Mouse (Mus musculus): ENCODE results near the gene Samd4b. TPM values are rescaled to one million over a fixed set of nuclear protein-coding genes. Genes with fewer than 3 reads are reported as not detected.

Gene Samd4b
- total RNA-seq, 1 experiment, result 30.3 TPM

GRCm38 (mm10) chr7:28482854-28483253 is 115.1 kb downstream of the Samd4b start:
- no peak for DNase-seq (ENCODE audit: low read depth, low spot score)
- TF ChIP-seq CHD2 (IDR thresholded peaks at IDR 0.05; ENCODE audit: low read depth, low read length) (no peak), ZC3H11A (IDR thresholded peaks at IDR 0.05; ENCODE audit: borderline replicate concordance, low read depth, low read length) (no peak), ZNF384 (IDR thresholded peaks at IDR 0.05; ENCODE audit: low read depth, low read length) (no peak), MAFK (IDR thresholded peaks at IDR 0.05; ENCODE audit: insufficient read depth, low read depth, low read length) (no peak), HCFC1 (IDR thresholded peaks at IDR 0.05; ENCODE audit: borderline replicate concordance, insufficient read depth, low read length) (no peak)
- in situ Hi-C loops (cut with MboI; ENCODE audit: low sequenced_read_pairs in 2 of 2, unreplicated experiment in 2 of 2), result no loop called here
- Histone ChIP-seq H3K9me3 (ENCODE audit: control insufficient read depth, insufficient read depth, low read depth, low read length) (no peaks in the 10 kb centered on the region), H3K4me1 (ENCODE audit: control insufficient read depth in 2 of 2, insufficient read depth in 2 of 2, low read length in 2 of 2, poor library complexity in 1 of 2) (peaks cover 0 to 15% of the 10 kb centered on the region in 2 experiments; a peak in 2 of 4 replicates), H3K36me3 (ENCODE audit: control insufficient read depth, insufficient read depth, low read length, poor library complexity, severe bottlenecking) (no peaks in the 10 kb centered on the region), H3K9ac (ENCODE audit: insufficient read depth, low read depth, low read length, poor library complexity, severe bottlenecking) (0 out of 2 replicates have a peak overlapping the region, but pooled peaks have one; percentile 17), H3K27ac (ENCODE audit: insufficient read depth, low read depth, low read length, poor library complexity, severe bottlenecking) (no peak overlapping the region), H3K4me3 (ENCODE audit: insufficient read depth in 1 of 2, low read depth in 1 of 2, low read length in 2 of 2, poor library complexity in 1 of 2, severe bottlenecking in 1 of 2) (no peak overlapping the region)

GRCm38 (mm10) chr7:28478854-28479253 is 119.1 kb downstream of the Samd4b start:
- H3K4me3 ChIP-seq (ENCODE audit: insufficient read depth in 1 of 2, low read depth in 1 of 2, low read length in 2 of 2, poor library complexity in 1 of 2, severe bottlenecking in 1 of 2), result peak overlapping the region in 1 of 2 experiments; percentile 51; a peak in 2 of 4 replicates

GRCm38 (mm10) chr7:28477363-28477762 is 120.6 kb downstream of the Samd4b start:
- TF ChIP-seq CHD2 (IDR thresholded peaks at IDR 0.05; ENCODE audit: low read depth, low read length) (no peak), HCFC1 (IDR thresholded peaks at IDR 0.05; ENCODE audit: borderline replicate concordance, insufficient read depth, low read length) (no peak), ZC3H11A (IDR thresholded peaks at IDR 0.05; ENCODE audit: borderline replicate concordance, low read depth, low read length) (no peak), ZNF384 (IDR thresholded peaks at IDR 0.05; ENCODE audit: low read depth, low read length) (no peak), MAFK (IDR thresholded peaks at IDR 0.05; ENCODE audit: insufficient read depth, low read depth, low read length) (no peak)
- Histone ChIP-seq H3K4me3 (ENCODE audit: insufficient read depth in 1 of 2, low read depth in 1 of 2, low read length in 2 of 2, poor library complexity in 1 of 2, severe bottlenecking in 1 of 2) (no peak overlapping the region), H3K36me3 (ENCODE audit: control insufficient read depth, insufficient read depth, low read length, poor library complexity, severe bottlenecking) (no peaks in the 10 kb centered on the region), H3K9me3 (ENCODE audit: control insufficient read depth, insufficient read depth, low read depth, low read length) (no peaks in the 10 kb centered on the region), H3K27ac (ENCODE audit: insufficient read depth, low read depth, low read length, poor library complexity, severe bottlenecking) (no peak overlapping the region), H3K4me1 (ENCODE audit: control insufficient read depth in 2 of 2, insufficient read depth in 2 of 2, low read length in 2 of 2, poor library complexity in 1 of 2) (peaks cover 0 to 11% of the 10 kb centered on the region in 2 experiments; a peak in 1 of 4 replicates), H3K9ac (ENCODE audit: insufficient read depth, low read depth, low read length, poor library complexity, severe bottlenecking) (no peak overlapping the region)
- in situ Hi-C loops (cut with MboI; ENCODE audit: low sequenced_read_pairs in 2 of 2, unreplicated experiment in 2 of 2), result no loop called here
- no peak for DNase-seq (ENCODE audit: low read depth, low spot score)

More at GRCm38 (mm10) chr7:28478854-28479253, 119.1 kb downstream of the Samd4b start:
- DNase-seq (ENCODE audit: low read depth, low spot score), result no peak
- Histone ChIP-seq H3K36me3 (ENCODE audit: control insufficient read depth, insufficient read depth, low read length, poor library complexity, severe bottlenecking) (no peaks in the 10 kb centered on the region), H3K27ac (ENCODE audit: insufficient read depth, low read depth, low read length, poor library complexity, severe bottlenecking) (no peak overlapping the region), H3K4me1 (ENCODE audit: control insufficient read depth in 2 of 2, insufficient read depth in 2 of 2, low read length in 2 of 2, poor library complexity in 1 of 2) (peaks cover 0 to 11% of the 10 kb centered on the region in 2 experiments; a peak in 2 of 4 replicates), H3K9me3 (ENCODE audit: control insufficient read depth, insufficient read depth, low read depth, low read length) (no peaks in the 10 kb centered on the region), H3K9ac (ENCODE audit: insufficient read depth, low read depth, low read length, poor library complexity, severe bottlenecking) (no peak overlapping the region)
- in situ Hi-C loops (cut with MboI; ENCODE audit: low sequenced_read_pairs in 2 of 2, unreplicated experiment in 2 of 2), result no loop called here
- TF ChIP-seq HCFC1 (IDR thresholded peaks at IDR 0.05; ENCODE audit: borderline replicate concordance, insufficient read depth, low read length) (no peak), CHD2 (IDR thresholded peaks at IDR 0.05; ENCODE audit: low read depth, low read length) (no peak), MAFK (IDR thresholded peaks at IDR 0.05; ENCODE audit: insufficient read depth, low read depth, low read length) (no peak), ZNF384 (IDR thresholded peaks at IDR 0.05; ENCODE audit: low read depth, low read length) (no peak), ZC3H11A (IDR thresholded peaks at IDR 0.05; ENCODE audit: borderline replicate concordance, low read depth, low read length) (no peak)

- Histone ChIP-seq H3K9me3 (ENCODE audit: control insufficient read depth, insufficient read depth, low read depth, low read length) (no peaks in the 10 kb centered on the region), H3K27ac (ENCODE audit: insufficient read depth, low read depth, low read length, poor library complexity, severe bottlenecking) (no peak overlapping the region), H3K9ac (ENCODE audit: insufficient read depth, low read depth, low read length, poor library complexity, severe bottlenecking) (no peak overlapping the region), H3K36me3 (ENCODE audit: control insufficient read depth, insufficient read depth, low read length, poor library complexity, severe bottlenecking) (no peaks in the 10 kb centered on the region), H3K4me1 (ENCODE audit: control insufficient read depth in 2 of 2, insufficient read depth in 2 of 2, low read length in 2 of 2, poor library complexity in 1 of 2) (peaks cover 0 to 9% of the 10 kb centered on the region in 2 experiments; a peak in 1 of 4 replicates), H3K4me3 (ENCODE audit: insufficient read depth in 1 of 2, low read depth in 1 of 2, low read length in 2 of 2, poor library complexity in 1 of 2, severe bottlenecking in 1 of 2) (no peak overlapping the region)
- TF ChIP-seq ZC3H11A (IDR thresholded peaks at IDR 0.05; ENCODE audit: borderline replicate concordance, low read depth, low read length), result no peak
- TF ChIP-seq HCFC1 (IDR thresholded peaks at IDR 0.05; ENCODE audit: borderline replicate concordance, insufficient read depth, low read length), result no peak
- no peak for TF ChIP-seq ZNF384 (IDR thresholded peaks at IDR 0.05; ENCODE audit: low read depth, low read length)
- TF ChIP-seq MAFK (IDR thresholded peaks at IDR 0.05; ENCODE audit: insufficient read depth, low read depth, low read length), result no peak
- TF ChIP-seq CHD2 (IDR thresholded peaks at IDR 0.05; ENCODE audit: low read depth, low read length), result no peak
- in situ Hi-C loops (cut with MboI; ENCODE audit: low sequenced_read_pairs in 2 of 2, unreplicated experiment in 2 of 2), result no loop called here
- DNase-seq (ENCODE audit: low read depth, low spot score), result no peak
Observed at GRCm38 (mm10) chr7:28476191-28476590, 121.8 kb downstream of the Samd4b start.
